Mouse (Mus musculus) ovary, postnatal 36 days (tissue): ENCODE results near the gene Gm9049.
A peak's percentile ranks its signal among the peaks of the same experiment; 100 is the strongest.
"Not testable (repeated sequence)": the region's sequence is repeated elsewhere in the genome, so short reads cannot be mapped to it uniquely, and the experiment has no call there.

ENCODE experiments used
- DNase-seq: peaks from one replicate; pipeline ENCODE4 v3.0.0; 2022; ENCODE audit warnings: low spot score, mixed read lengths

Gm9049 gene

DNA sequence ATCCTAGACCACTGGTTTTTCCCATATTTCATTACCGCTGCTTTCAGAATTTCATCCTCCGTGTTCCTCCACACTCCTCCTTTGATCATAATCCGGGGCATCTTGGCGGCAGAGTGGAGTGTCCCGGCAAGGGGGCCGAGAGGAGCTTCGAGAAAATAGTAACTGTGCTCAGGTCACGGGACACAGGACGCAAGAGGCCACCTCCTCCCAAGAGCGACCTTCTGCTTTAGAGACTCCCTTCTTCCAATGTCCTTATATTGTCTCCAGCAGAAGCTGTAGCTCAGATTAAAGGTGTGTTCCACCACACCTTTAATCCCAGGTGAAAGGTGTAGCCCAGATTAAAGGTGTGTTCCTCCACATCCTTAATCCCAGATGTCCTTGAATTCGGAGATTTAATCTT, at the start of gene Gm9049:
Gene Gm9049, minus strand, starts transcription at position 101 of the 400 bp plus-strand sequence.
- DNase-seq: not testable (repeated sequence)

DNA sequence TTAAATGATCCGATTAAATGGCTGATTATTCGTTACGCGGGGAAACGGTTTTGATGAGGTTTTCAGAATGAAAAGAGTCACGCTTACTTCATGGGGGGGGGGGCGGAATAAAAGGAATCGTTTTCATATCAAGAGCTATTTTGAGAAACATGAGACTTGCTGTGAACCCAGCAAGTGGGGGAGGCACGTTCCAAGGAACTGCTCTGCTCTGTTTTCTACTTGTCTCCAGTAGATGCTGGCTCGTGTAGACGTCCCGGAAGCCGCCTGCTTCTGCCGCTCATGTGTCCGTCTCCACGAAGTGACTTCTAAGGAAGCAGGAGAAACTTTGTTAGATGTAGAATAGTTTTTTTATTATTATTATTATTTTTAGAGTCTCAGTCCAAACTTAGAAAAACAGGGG, 46.0 kb upstream of the Gm9049 start:
- DNase-seq: no peak

DNA sequence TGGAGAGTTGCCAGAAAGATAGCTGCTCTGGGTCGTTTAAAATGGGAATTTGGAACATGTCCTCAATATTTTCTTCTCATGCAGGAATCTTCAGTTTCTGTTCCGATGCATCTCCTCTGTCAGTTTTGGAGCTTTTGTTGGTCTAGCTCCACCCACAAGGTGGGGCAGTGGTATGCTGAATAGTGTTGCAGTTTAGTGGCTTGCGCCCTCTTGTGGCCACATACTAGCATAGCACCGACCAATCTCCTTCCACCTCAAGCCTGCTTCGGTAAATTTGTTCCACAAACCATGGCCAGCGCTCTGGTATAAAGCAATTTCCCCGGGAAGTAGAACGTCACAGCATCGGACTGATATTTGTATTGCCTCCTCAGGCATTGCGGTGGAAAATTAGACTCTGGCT, 16.5 kb upstream of the Gm9049 start:
- DNase-seq: peak; percentile 74

DNA sequence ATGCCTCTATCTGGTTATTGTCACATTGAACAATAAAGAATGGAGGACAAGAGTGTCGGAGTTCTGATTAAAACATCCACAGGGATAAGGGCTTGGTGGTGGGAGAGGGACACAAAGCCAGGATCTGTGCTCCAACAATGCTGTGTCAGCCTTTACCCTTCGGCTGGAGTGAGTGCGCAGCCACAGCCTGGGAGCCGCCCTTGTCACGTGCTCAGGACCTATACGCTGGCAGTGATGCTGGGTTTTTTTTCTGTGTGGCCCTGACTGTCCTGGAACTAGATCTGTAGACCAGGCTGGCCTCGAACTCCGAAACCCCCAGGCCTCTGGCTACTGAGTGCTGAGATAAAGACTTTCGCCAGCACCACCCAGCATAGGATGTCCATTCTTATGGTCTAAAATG, 15.6 kb upstream of the Gm9049 start:
- no peak for DNase-seq

DNA sequence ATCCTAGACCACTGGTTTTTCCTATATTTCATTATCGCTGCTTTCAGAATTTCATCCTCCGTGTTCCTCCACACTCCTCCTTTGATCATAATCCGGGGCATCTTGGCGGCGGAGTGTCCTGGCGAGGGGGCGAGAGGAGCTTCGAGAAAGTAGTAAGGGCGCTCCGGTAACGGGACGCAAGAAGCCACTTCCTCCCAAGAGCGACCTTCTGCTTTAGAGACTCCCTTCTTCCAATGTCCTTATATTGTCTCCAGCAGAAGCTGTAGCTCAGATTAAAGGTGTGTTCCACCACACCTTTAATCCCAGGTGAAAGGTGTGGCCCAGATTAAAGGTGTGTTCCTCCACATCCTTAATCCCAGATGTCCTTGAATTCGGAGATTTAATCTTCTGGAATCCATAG, 5.3 kb downstream of the Gm9049 start, which contains the start of gene Gm9048:
Gene Gm9048, minus strand, starts transcription at position 101 of the 400 bp plus-strand sequence.
- not testable (repeated sequence) for DNase-seq

DNA sequence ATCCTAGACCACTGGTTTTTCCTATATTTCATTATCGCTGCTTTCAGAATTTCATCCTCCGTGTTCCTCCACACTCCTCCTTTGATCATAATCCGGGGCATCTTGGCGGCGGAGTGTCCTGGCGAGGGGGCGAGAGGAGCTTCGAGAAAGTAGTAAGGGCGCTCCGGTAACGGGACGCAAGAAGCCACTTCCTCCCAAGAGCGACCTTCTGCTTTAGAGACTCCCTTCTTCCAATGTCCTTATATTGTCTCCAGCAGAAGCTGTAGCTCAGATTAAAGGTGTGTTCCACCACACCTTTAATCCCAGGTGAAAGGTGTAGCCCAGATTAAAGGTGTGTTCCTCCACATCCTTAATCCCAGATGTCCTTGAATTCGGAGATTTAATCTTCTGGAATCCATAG, 10.8 kb downstream of the Gm9049 start, which contains the start of gene Gm9046:
Gene Gm9046, minus strand, starts transcription at position 101 of the 400 bp plus-strand sequence.
- DNase-seq: not testable (repeated sequence)

DNA sequence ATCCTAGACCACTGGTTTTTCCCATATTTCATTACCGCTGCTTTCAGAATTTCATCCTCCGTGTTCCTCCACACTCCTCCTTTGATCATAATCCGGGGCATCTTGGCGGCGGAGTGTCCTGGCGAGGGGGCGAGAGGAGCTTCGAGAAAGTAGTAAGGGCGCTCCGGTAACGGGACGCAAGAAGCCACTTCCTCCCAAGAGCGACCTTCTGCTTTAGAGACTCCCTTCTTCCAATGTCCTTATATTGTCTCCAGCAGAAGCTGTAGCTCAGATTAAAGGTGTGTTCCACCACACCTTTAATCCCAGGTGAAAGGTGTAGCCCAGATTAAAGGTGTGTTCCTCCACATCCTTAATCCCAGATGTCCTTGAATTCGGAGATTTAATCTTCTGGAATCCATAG, 16.2 kb downstream of the Gm9049 start, which contains the start of gene Gm9045:
Gene Gm9045, minus strand, starts transcription at position 101 of the 400 bp plus-strand sequence.
- not testable (repeated sequence) for DNase-seq

DNA sequence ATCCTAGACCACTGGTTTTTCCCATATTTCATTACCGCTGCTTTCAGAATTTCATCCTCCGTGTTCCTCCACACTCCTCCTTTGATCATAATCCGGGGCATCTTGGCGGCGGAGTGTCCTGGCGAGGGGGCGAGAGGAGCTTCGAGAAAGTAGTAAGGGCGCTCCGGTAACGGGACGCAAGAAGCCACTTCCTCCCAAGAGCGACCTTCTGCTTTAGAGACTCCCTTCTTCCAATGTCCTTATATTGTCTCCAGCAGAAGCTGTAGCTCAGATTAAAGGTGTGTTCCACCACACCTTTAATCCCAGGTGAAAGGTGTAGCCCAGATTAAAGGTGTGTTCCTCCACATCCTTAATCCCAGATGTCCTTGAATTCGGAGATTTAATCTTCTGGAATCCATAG, 21.6 kb downstream of the Gm9049 start, which contains the start of gene Gm9044:
Gene Gm9044, minus strand, starts transcription at position 101 of the 400 bp plus-strand sequence.
- DNase-seq: not testable (repeated sequence)

DNA sequence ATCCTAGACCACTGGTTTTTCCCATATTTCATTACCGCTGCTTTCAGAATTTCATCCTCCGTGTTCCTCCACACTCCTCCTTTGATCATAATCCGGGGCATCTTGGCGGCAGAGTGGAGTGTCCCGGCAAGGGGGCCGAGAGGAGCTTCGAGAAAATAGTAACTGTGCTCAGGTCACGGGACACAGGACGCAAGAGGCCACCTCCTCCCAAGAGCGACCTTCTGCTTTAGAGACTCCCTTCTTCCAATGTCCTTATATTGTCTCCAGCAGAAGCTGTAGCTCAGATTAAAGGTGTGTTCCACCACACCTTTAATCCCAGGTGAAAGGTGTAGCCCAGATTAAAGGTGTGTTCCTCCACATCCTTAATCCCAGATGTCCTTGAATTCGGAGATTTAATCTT, 27.0 kb downstream of the Gm9049 start, which contains the start of gene Gm9040:
Gene Gm9040, minus strand, starts transcription at position 101 of the 400 bp plus-strand sequence.
- not testable (repeated sequence) for DNase-seq

DNA sequence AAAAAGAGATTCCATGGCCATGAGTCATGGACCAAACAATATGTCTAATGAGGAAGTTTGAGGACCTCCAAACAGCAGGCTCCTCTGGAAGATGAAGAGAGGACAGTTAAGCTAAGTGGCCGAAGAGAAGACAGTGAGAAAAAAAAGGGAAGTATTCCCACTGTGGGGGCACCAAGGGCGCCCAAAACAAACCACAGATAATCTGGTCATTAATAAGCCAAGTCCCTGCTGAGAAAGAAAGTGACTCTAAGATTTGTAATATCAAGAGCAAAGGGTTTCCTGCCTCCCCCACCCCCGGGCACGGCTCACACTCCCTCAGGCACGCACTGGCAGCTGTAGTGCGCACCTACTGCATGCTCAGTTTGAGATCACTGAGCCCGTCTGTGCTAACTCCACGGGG, 34.9 kb downstream of the Gm9049 start:
- DNase-seq: no peak

DNA sequence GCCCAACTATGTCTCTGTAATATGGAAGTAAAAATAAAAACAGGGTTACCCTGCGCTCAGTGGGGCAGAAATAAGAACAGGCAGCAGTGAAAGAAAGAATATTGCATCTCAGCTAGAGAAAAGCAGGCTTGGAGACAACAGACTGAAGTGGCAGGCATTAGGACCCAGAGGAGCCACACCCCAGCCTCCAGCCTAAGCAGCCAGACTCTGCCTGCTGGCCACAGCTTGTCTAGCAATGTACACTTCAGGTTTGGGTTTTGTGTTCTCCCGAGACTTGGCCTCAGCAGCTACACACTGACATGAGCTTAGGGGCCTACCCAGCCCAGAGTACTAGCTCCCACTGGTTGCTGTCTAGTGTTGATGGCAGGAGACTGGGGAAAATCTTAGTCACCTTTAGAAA, 51.8 kb downstream of the Gm9049 start:
- not testable (repeated sequence) for DNase-seq
